Mouse (Mus musculus) hindbrain, embryonic 10.5 days (tissue): Measurements from ENCODE around the gene Arhgap17. TPM values are rescaled to one million over a fixed set of nuclear protein-coding genes. Genes with fewer than 3 reads are reported as not detected.
A peak's percentile ranks its signal among the peaks of the same experiment; 100 is the strongest.

Source experiments
- DNase-seq: peaks from one replicate; pipeline ENCODE4 v3.0.0-alpha.2; 2017; ENCODE audit warnings: low spot score
- H3K27ac ChIP-seq: fragments of 300-500 bp; sonication (generic); 2 replicates; pipeline ENCODE4 v1.5.1; 2016; ENCODE audit warnings: mild to moderate bottlenecking, moderate library complexity
- H3K27me3 ChIP-seq: fragments of 300-500 bp; sonication (generic); 2 replicates; pipeline ENCODE4 v1.6.1; 2016; ENCODE audit warnings: mild to moderate bottlenecking; ENCODE audit not compliant: poor library complexity, insufficient read depth, severe bottlenecking
- H3K36me3 ChIP-seq: fragments of 300-500 bp; sonication (generic); 2 replicates; pipeline ENCODE4 v1.6.1; 2016; ENCODE audit warnings: mild to moderate bottlenecking, moderate library complexity
- H3K4me1 ChIP-seq: fragments of 300-500 bp; sonication (generic); replicated peaks from 2 replicates; pipeline ENCODE4 v1.6.1; 2016; ENCODE audit warnings: mild to moderate bottlenecking
- H3K4me3 ChIP-seq: fragments of 300-500 bp; sonication (generic); 2 replicates; pipeline ENCODE4 v1.5.1; 2016; ENCODE audit warnings: mild to moderate bottlenecking, moderate library complexity
- H3K9me3 ChIP-seq: fragments of 300-500 bp; sonication (generic); 2 replicates; pipeline ENCODE4 v1.6.1; 2016; ENCODE audit warnings: mild to moderate bottlenecking, moderate library complexity
- WGBS: fragments of 180-500 bp; shearing (Covaris S2); methylation state at CpG from one replicate; pipeline ENCODE4 v1.1.7; 2016; 5-methylcytosine and 5-hydroxymethylcytosine counted together
- polyA plus RNA-seq: library from polyadenylated mRNA; unstranded; fragments of >200 nt; fragmentation: Nextera tagmentation; extraction: Ambion mirVana; gene quantifications from 2 replicates; pipeline ENCODE4 v1.2.1, GENCODE M21; 2016

The Arhgap17 gene
- polyA plus RNA-seq, 1 experiment from 2014 or later = 31.4 TPM

- H3K27ac ChIP-seq = no peak overlapping the region
- H3K9me3 ChIP-seq = no peaks in the 10 kb centered on the region
- H3K36me3 ChIP-seq = peaks cover 97% of the 10 kb centered on the region
- no peak for DNase-seq
- H3K4me3 ChIP-seq = no peak overlapping the region
- H3K27me3 ChIP-seq = no peaks in the 10 kb centered on the region
- H3K4me1 ChIP-seq = no peaks in the 10 kb centered on the region
- WGBS = 89% methylated on average over 3 of the region's 3 CpGs
These were observed 81.8 kb downstream of the Arhgap17 start for GRCm38 (mm10) chr7:123287903-123288302.

GRCm38 (mm10) chr7:123285896-123286295, 83.8 kb downstream of the Arhgap17 start:
- Histone ChIP-seq H3K27me3 (no peaks in the 10 kb centered on the region), H3K36me3 (peaks cover 89% of the 10 kb centered on the region), H3K4me1 (no peaks in the 10 kb centered on the region), H3K4me3 (no peak overlapping the region), H3K27ac (no peak overlapping the region), H3K9me3 (no peaks in the 10 kb centered on the region)
- WGBS = 94% methylated on average over 5 of the region's 5 CpGs
- DNase-seq = no peak

GRCm38 (mm10) chr7:123283826-123284225, 85.9 kb downstream of the Arhgap17 start:
- 90% methylated on average over 4 of the region's 4 CpGs for WGBS
- Histone ChIP-seq H3K9me3 (no peaks in the 10 kb centered on the region), H3K36me3 (peaks cover 89% of the 10 kb centered on the region)

GRCm38 (mm10) chr7:123279797-123280196, 89.9 kb downstream of the Arhgap17 start:
- 92% methylated on average over 4 of the region's 4 CpGs for WGBS
- Histone ChIP-seq H3K36me3 (peaks cover 79% of the 10 kb centered on the region), H3K9me3 (no peaks in the 10 kb centered on the region), H3K27ac (no peak overlapping the region), H3K4me3 (no peak overlapping the region), H3K4me1 (no peaks in the 10 kb centered on the region), H3K27me3 (no peaks in the 10 kb centered on the region)
- no peak for DNase-seq

More at GRCm38 (mm10) chr7:123283826-123284225, 85.9 kb downstream of the Arhgap17 start:
- DNase-seq = no peak
- Histone ChIP-seq H3K4me1 (no peaks in the 10 kb centered on the region), H3K4me3 (no peak overlapping the region), H3K27me3 (no peaks in the 10 kb centered on the region), H3K27ac (no peak overlapping the region)

- H3K9me3 ChIP-seq = no peaks in the 10 kb centered on the region
- H3K27ac ChIP-seq = no peak overlapping the region
- WGBS = 94% methylated on average over 4 of the region's 4 CpGs
- no peak overlapping the region for H3K4me3 ChIP-seq
- H3K27me3 ChIP-seq = no peaks in the 10 kb centered on the region
- peaks cover 53% of the 10 kb centered on the region for H3K36me3 ChIP-seq
- no peaks in the 10 kb centered on the region; the same call in 1 of the 2 replicates for H3K4me1 ChIP-seq
- no peak for DNase-seq
These were observed 93.1 kb downstream of the Arhgap17 start for GRCm38 (mm10) chr7:123276568-123276967.

GRCm38 (mm10) chr7:123273056-123273455, 96.7 kb downstream of the Arhgap17 start:
- H3K4me3 ChIP-seq = no peak overlapping the region

GRCm38 (mm10) chr7:123258103-123258502, 111.6 kb downstream of the Arhgap17 start:
- no peak for DNase-seq
- 87% methylated on average over 8 of the region's 8 CpGs for WGBS
- Histone ChIP-seq H3K27me3 (no peaks in the 10 kb centered on the region), H3K36me3 (no peaks in the 10 kb centered on the region), H3K4me1 (no peaks in the 10 kb centered on the region), H3K27ac (no peak overlapping the region), H3K9me3 (no peaks in the 10 kb centered on the region), H3K4me3 (no peak overlapping the region)

More at GRCm38 (mm10) chr7:123273056-123273455, 96.7 kb downstream of the Arhgap17 start:
- peaks cover 22% of the 10 kb centered on the region for H3K36me3 ChIP-seq
- peak; percentile 5 for DNase-seq
- no peaks in the 10 kb centered on the region for H3K9me3 ChIP-seq
- peak overlapping the region; percentile 43; the same call in 1 of the 2 replicates for H3K27ac ChIP-seq
- 72% methylated on average over 11 of the region's 11 CpGs for WGBS
- H3K4me1 ChIP-seq = no peaks in the 10 kb centered on the region; the same call in 1 of the 2 replicates
- H3K27me3 ChIP-seq = no peaks in the 10 kb centered on the region

- no peak for DNase-seq
- no peaks in the 10 kb centered on the region for H3K4me1 ChIP-seq
- no peaks in the 10 kb centered on the region for H3K27me3 ChIP-seq
- WGBS = 92% methylated on average over 14 of the region's 14 CpGs
- no peaks in the 10 kb centered on the region for H3K9me3 ChIP-seq
- H3K36me3 ChIP-seq = no peaks in the 10 kb centered on the region
- H3K4me3 ChIP-seq = no peak overlapping the region
- H3K27ac ChIP-seq = no peak overlapping the region
These were observed 115.3 kb downstream of the Arhgap17 start for GRCm38 (mm10) chr7:123254196-123254970.

GRCm38 (mm10) chr7:123253396-123253795, 116.3 kb downstream of the Arhgap17 start:
- H3K27me3 ChIP-seq = no peaks in the 10 kb centered on the region
- no peak overlapping the region for H3K4me3 ChIP-seq
- H3K4me1 ChIP-seq = no peaks in the 10 kb centered on the region
- no peaks in the 10 kb centered on the region for H3K9me3 ChIP-seq
- no peak for DNase-seq
- 83% methylated on average over 7 of the region's 7 CpGs for WGBS
- H3K27ac ChIP-seq = no peak overlapping the region
- no peaks in the 10 kb centered on the region for H3K36me3 ChIP-seq

- H3K4me1 ChIP-seq = no peaks in the 10 kb centered on the region; the same call in 1 of the 2 replicates
- no peaks in the 10 kb centered on the region for H3K36me3 ChIP-seq
- no peaks in the 10 kb centered on the region for H3K27me3 ChIP-seq
- WGBS = 57% methylated on average over 6 of the region's 6 CpGs
- H3K9me3 ChIP-seq = no peaks in the 10 kb centered on the region
- no peak overlapping the region for H3K27ac ChIP-seq
- no peak for DNase-seq
- H3K4me3 ChIP-seq = no peak overlapping the region
These were observed 118.4 kb downstream of the Arhgap17 start for GRCm38 (mm10) chr7:123251343-123251742.

- H3K36me3 ChIP-seq = no peaks in the 10 kb centered on the region
- H3K9me3 ChIP-seq = no peaks in the 10 kb centered on the region
- no peaks in the 10 kb centered on the region; the same call in 1 of the 2 replicates for H3K4me1 ChIP-seq
- no peak overlapping the region for H3K4me3 ChIP-seq
- 45% methylated on average over 2 of the region's 2 CpGs for WGBS
- H3K27ac ChIP-seq = no peak overlapping the region
- H3K27me3 ChIP-seq = no peaks in the 10 kb centered on the region
- DNase-seq = no peak
These were observed 121.5 kb downstream of the Arhgap17 start for GRCm38 (mm10) chr7:123248166-123248565.

GRCm38 (mm10) chr7:123246504-123247084, 123.1 kb downstream of the Arhgap17 start:
- H3K27me3 ChIP-seq = no peaks in the 10 kb centered on the region
- no peak for DNase-seq
- no peaks in the 10 kb centered on the region for H3K36me3 ChIP-seq
- H3K9me3 ChIP-seq = no peaks in the 10 kb centered on the region
- no peak overlapping the region for H3K4me3 ChIP-seq
- WGBS = 75% methylated on average over 4 of the region's 4 CpGs
- no peaks in the 10 kb centered on the region; the same call in 1 of the 2 replicates for H3K4me1 ChIP-seq
- no peak overlapping the region for H3K27ac ChIP-seq

GRCm38 (mm10) chr7:123244833-123245232, 124.9 kb downstream of the Arhgap17 start:
- Histone ChIP-seq H3K9me3 (no peaks in the 10 kb centered on the region), H3K36me3 (no peaks in the 10 kb centered on the region), H3K4me1 (no peaks in the 10 kb centered on the region; the same call in 1 of the 2 replicates), H3K27ac (no peak overlapping the region), H3K4me3 (no peak overlapping the region), H3K27me3 (no peaks in the 10 kb centered on the region)
- no peak for DNase-seq
- WGBS = 86% methylated on average over 1 of the region's 1 CpGs
